In the genomic region with DNA sequence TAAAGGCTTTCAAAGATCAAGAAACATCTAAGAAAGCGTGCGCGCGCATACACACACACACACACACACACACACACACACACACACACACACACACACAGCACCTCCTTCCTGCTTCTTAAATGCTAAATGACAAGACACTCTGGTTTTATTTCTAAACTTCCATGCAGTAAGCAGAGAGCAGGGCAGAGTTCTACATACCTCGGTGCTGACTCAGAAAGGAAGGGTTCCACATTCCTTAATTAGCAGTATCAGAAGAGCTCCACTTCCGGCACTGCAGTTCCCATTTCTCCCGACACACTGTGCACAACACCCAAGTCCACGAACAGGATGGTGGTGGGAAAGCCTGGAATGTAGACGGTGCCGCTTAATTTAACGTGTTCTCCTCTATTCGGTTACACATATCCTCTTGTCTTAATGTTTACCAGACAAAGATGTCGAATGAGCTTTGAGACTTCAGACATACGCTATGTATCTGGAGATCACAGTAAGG, we compare ENCODE assay signal across 7 mouse cellular contexts. TPM values are rescaled to one million over a fixed set of nuclear protein-coding genes. Genes with fewer than 3 reads are reported as not detected.
A peak's percentile ranks its signal among the peaks of the same experiment; 100 is the strongest.
DNase-seq lines count a peak whose midpoint lies in the region; ATAC-seq and TF ChIP-seq lines count a peak whose summit lies in the region.

A gene (minus strand): TSS at position 443 of the 493 bp plus-strand sequence.

- no peak for TF ChIP-seq POLR2A in liver, adult 2 months (IDR thresholded peaks at IDR 0.05; ENCODE audit: extremely low read depth, insufficient read depth, low read length)

- no peak for TF ChIP-seq CTCF in liver, adult 2 months (IDR thresholded peaks at IDR 0.05; ENCODE audit: low read depth, low read length)

- H3K4me3 ChIP-seq in heart, embryonic 13.5 days = peak within 1 kb of the TSS; percentile 0; the same call in 1 of the 2 replicates
- H3K4me3 ChIP-seq in liver, adult 2 months (ENCODE audit: insufficient read depth, low read depth, low read length) = no peak within 1 kb of the TSS; the same call in 1 of the 2 replicates
- H3K4me3 ChIP-seq in stomach, embryonic 14.5 days (ENCODE audit: low read depth, low read length) = no peak within 1 kb of the TSS
- H3K4me3 ChIP-seq in midbrain, embryonic 10.5 days = no peak within 1 kb of the TSS

- 28% methylated on average over 14 of the region's 14 CpGs for WGBS in heart, embryonic 13.5 days
- 59% methylated on average over 14 of the region's 14 CpGs for WGBS in liver, adult 2 months
- 30% methylated on average over 14 of the region's 14 CpGs for WGBS in stomach, embryonic 14.5 days
- 75% methylated on average over 14 of the region's 14 CpGs for WGBS in midbrain, embryonic 10.5 days

- peak; percentile 58 for ATAC-seq in heart, embryonic 13.5 days (ENCODE audit: extremely low read depth, insufficient number of reproducible peaks, low FRiP score, low TSS enrichment)
- ATAC-seq in stomach, embryonic 14.5 days (ENCODE audit: insufficient number of reproducible peaks, insufficient read depth, low FRiP score, low read depth) = peak; percentile 67; the same call in 1 of the 2 replicates

- peak within 1 kb of the TSS; percentile 83 for H3K27ac ChIP-seq in heart, embryonic 13.5 days (replicated peaks)
- peak within 1 kb of the TSS; percentile 65 for H3K27ac ChIP-seq in liver, adult 2 months (replicated peaks; ENCODE audit: insufficient read depth, low read depth, low read length)
- no peak within 1 kb of the TSS; the same call in 1 of the 2 replicates for H3K27ac ChIP-seq in stomach, embryonic 14.5 days (ENCODE audit: low read length)
- H3K27ac ChIP-seq in midbrain, embryonic 10.5 days (replicated peaks) = no peak within 1 kb of the TSS

- no peaks in the 10 kb centered on the region for H3K9me3 ChIP-seq in heart, embryonic 13.5 days
- no peaks in the 10 kb centered on the region for H3K9me3 ChIP-seq in stomach, embryonic 14.5 days (ENCODE audit: control insufficient read depth, low read depth, low read length)
- H3K9me3 ChIP-seq in midbrain, embryonic 10.5 days (replicated peaks) = no peaks in the 10 kb centered on the region

- DNase-seq in MEL-GATA-1-ER (ENCODE audit: extremely low read depth, low read depth) = peak; percentile 59
- no peak for DNase-seq in adrenal gland, postnatal 25 days
- peak; percentile 48 for DNase-seq in liver, adult 2 months (ENCODE audit: extremely low read depth, low read depth, low spot score)
- no peak for DNase-seq in cerebellum, postnatal 25 days
- DNase-seq in midbrain, embryonic 10.5 days (ENCODE audit: low spot score) = no peak

- peak within 1 kb of the TSS; percentile 32 for H3K4me2 ChIP-seq in heart, embryonic 13.5 days
- no peak within 1 kb of the TSS for H3K4me2 ChIP-seq in stomach, embryonic 14.5 days (replicated peaks; ENCODE audit: low read depth, low read length)

- peaks cover 32% of the 10 kb centered on the region for H3K4me1 ChIP-seq in heart, embryonic 13.5 days
- H3K4me1 ChIP-seq in liver, adult 2 months (ENCODE audit: control insufficient read depth, insufficient read depth, low read length) = peaks cover 1% of the 10 kb centered on the region; the same call in 1 of the 2 replicates
- H3K4me1 ChIP-seq in stomach, embryonic 14.5 days (ENCODE audit: control insufficient read depth, insufficient read depth, low read length) = peaks cover 10% of the 10 kb centered on the region; the same call in 1 of the 2 replicates
- H3K4me1 ChIP-seq in midbrain, embryonic 10.5 days = peaks cover 6% of the 10 kb centered on the region

- no peaks in the 10 kb centered on the region for H3K27me3 ChIP-seq in heart, embryonic 13.5 days (replicated peaks)
- no peaks in the 10 kb centered on the region for H3K27me3 ChIP-seq in liver, adult 2 months (ENCODE audit: control insufficient read depth, insufficient read depth, low read length)
- H3K27me3 ChIP-seq in stomach, embryonic 14.5 days (ENCODE audit: control insufficient read depth, insufficient read depth, low read length) = no peaks in the 10 kb centered on the region
- peaks cover 5% of the 10 kb centered on the region; the same call in 1 of the 2 replicates for H3K27me3 ChIP-seq in midbrain, embryonic 10.5 days (ENCODE audit: low read depth, poor library complexity, severe bottlenecking)

- H3K36me3 ChIP-seq in heart, embryonic 13.5 days = no peaks in the 10 kb centered on the region
- no peaks in the 10 kb centered on the region for H3K36me3 ChIP-seq in liver, adult 2 months (ENCODE audit: control insufficient read depth, insufficient read depth, low read length)
- H3K36me3 ChIP-seq in stomach, embryonic 14.5 days (ENCODE audit: control insufficient read depth, insufficient read depth, low read length) = no peaks in the 10 kb centered on the region
- no peaks in the 10 kb centered on the region for H3K36me3 ChIP-seq in midbrain, embryonic 10.5 days

- H3K9ac ChIP-seq in heart, embryonic 13.5 days = peak within 1 kb of the TSS; percentile 56; the same call in 1 of the 2 replicates
- no peak within 1 kb of the TSS for H3K9ac ChIP-seq in liver, adult 2 months (ENCODE audit: low read depth, low read length)
- no peak within 1 kb of the TSS for H3K9ac ChIP-seq in stomach, embryonic 14.5 days (replicated peaks; ENCODE audit: low read depth, low read length)

- no peaks in the 10 kb centered on the region for H3K79me2 ChIP-seq in liver, adult 2 months (ENCODE audit: control insufficient read depth, insufficient read depth, low read length)

RNA-seq across cellular contexts. Expression of the gene that starts here (rescaled TPM):
- total RNA-seq in adrenal gland, postnatal 25 days (2021) = 27.3 and 32.8 TPM in 2 replicates
- 2.4 and 3.0 TPM in 2 replicates for polyA plus RNA-seq in heart, embryonic 13.5 days (2015; fragmentation: Nextera tagmentation; extraction: Ambion mirVana)
- total RNA-seq in liver, adult 2 months (2014; rRNA removed) = 4.2 and 5.6 TPM in 2 replicates
- polyA plus RNA-seq in liver, adult 2 months (2012; rRNA removed) = 2.4 and 2.9 TPM in 2 replicates
- polyA plus RNA-seq in stomach, embryonic 14.5 days (2014; fragmentation: Nextera tagmentation; extraction: Ambion mirVana) = 4.1 and 4.5 TPM in 2 replicates
- polyA plus RNA-seq in midbrain, embryonic 10.5 days (2016; fragmentation: Nextera tagmentation; extraction: Ambion mirVana) = 2.8 and 2.9 TPM in 2 replicates

Comparison
In these comparisons a context has a peak if more than half of its experiments do, and no peak if none do; other contexts are left out.
1. DNase-seq: peak in MEL-GATA-1-ER (single experiment) and liver, adult 2 months (single experiment); none in adrenal gland, postnatal 25 days (single experiment), cerebellum, postnatal 25 days (0 of 2) and midbrain, embryonic 10.5 days (single experiment).
2. H3K27ac ChIP-seq: peak in heart, embryonic 13.5 days (single experiment) and liver, adult 2 months (single experiment); none in stomach, embryonic 14.5 days (single experiment) and midbrain, embryonic 10.5 days (single experiment).